Mouse (Mus musculus) B cell, adult 2 months (primary cell): ENCODE results near the gene Rgsl1.
A peak's percentile ranks its signal among the peaks of the same experiment; 100 is the strongest.
"Not testable (repeated sequence)": the region's sequence is repeated elsewhere in the genome, so short reads cannot be mapped to it uniquely, and the experiment has no call there.

Experiments used
- DNase-seq, 2 experiments: peaks; one replicate each; pipeline ENCODE4 v3.0.0; 2022

The Rgsl1 gene

DNA sequence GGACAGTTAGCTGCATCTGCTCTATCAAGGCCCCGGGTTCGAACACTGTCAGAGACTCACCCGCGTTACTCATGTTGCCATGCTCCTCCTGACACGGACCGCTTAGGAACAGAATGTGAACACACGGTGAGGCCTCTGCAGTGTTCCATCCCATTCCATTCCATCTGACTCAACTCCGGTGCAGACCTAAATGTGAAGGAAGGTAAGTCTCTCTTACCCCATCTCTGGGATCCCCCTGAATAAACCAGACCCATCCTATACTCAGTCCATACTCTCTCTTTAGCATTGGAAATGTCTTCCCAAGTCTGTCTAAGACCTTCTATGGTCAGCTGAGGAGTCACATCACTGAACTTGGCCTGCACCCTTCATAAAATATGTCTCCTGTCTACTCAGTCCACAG, at the start of gene Rgsl1:
Rgsl1 (minus strand) TSS at position 101 of the 400 bp plus-strand sequence.
- no peak for DNase-seq

DNA sequence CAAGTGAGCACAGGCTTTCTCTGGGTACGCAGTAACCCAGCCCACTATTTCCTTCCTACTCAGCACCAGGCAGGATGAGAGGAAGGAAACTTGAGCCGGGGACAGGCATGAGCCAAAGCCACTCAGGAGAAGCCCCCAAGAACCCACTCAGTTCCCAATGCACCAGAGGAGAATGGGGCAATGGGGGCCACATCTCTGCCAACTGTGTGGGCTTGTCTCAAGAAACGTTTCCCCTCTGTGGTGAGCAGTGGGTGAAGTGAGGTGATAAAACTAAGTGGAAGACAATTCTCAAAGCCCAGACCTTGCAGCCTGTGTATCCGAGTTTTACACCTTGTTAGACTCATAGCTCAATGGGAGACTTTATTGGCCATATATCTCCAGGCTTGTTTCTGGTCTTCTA, 47.5 kb upstream of the Rgsl1 start, which contains the start of gene Teddm1a:
Teddm1a (plus strand) TSS at position 301 of the 400 bp plus-strand sequence.
- DNase-seq = no peak

DNA sequence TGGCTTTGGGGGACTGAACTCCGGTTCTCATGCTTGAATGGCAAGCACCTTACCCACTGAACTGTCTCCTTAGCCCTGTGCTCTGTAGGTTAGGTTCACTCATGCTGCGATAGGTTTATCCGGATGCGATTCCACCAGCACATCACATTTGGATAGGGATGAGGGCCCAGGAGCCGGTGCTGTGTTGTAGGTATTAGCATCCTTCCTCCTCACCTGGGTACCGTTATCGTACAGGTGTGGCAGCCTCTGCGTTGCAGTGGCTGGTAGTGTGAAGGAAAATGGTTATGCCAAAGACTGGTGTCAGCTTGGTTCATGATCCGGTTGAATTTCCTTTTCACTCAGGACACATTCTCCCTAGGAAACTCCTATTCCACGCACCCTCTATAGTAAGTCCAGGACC, 46.2 kb upstream of the Rgsl1 start:
- DNase-seq = no peak

DNA sequence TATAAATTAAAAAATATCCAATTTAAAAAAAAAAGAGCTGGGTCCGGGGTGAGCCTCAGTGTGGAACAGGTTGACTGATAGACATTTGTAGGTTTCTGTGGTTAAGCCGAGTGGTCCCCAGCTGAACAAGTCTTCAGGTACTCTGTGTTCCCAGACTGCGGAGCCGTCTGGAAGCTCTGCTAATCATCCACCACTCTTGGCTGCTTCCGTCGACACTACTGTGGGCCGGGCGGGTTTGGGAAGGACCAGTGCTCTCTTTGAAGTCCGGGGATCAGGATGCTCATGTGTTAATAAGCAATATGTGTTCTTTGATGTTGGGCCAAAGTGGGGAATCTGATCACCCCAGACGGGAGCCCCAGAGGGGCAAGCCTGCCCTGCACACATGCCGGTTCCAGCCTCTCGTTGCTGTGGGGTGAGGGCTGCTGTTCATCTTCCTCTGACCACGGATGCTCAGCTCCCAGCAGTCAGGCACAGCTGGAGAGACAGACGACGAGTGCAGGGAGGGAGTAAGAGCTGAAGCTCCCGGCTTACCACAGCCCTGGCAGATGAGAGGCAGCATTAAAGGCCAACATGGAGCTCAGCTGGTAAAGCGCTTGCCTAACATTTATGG, 42.2 kb upstream of the Rgsl1 start:
- DNase-seq = no peak

DNA sequence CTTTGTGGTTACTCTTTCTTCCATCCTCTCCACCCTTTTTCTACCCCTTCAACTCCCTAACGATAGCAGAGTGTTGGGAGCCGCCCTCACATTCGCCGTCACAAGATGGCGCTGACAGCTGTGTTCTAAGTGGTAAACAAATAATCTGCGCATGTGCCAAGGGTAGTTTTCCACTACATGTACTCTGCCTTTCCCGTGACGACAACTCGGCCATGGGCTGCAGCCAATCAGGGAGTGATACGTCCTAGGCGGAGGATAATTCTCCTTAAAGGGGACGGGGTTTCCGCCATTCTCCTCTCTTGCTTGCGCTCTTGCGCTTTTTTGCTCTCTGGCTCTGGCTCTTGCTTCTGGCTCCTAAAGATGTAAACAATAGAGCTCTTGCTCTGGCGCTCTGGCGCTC, 36.4 kb upstream of the Rgsl1 start:
- DNase-seq = not testable (repeated sequence)

DNA sequence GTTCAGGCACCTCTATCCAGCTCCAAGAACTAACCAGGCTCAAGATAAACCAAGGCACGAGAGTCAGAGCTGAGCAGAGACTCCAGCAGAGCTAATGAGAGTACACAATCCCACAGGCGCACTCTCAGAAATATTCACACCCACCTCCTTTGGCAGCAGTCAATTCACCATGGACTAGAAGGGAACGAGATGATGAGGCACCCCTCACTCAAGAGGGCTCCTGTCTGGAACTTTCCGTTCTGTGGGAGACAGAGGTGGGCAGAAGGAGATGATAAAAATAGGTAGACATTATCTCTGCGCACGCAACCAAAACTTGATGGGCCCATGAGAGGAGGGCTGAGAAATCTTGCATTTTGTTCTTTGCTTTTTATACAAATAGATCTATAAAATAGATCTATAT, 30.1 kb upstream of the Rgsl1 start, which contains the start of gene Teddm1b:
Teddm1b (plus strand) TSS at position 301 of the 400 bp plus-strand sequence.
- DNase-seq = no peak

DNA sequence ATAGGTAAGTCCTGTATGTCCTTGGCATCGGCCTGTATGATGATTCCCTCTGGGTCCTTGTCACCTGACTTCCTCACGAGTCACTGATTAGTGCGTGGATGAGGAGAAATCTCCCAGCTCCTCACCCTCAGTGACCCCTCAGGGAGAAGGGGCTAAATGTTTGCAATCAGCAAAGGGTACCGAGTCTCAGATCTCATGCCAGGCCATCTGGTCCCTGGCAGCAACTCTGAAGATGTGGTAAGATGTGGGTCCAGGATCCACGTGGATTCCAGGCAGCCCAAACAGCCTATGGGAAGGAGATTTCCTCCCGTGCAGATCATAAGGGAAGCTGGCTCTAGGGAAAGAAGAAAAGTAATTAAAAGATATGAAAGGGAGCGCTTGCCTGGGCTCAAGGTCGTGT, 12.0 kb upstream of the Rgsl1 start:
- no peak for DNase-seq

DNA sequence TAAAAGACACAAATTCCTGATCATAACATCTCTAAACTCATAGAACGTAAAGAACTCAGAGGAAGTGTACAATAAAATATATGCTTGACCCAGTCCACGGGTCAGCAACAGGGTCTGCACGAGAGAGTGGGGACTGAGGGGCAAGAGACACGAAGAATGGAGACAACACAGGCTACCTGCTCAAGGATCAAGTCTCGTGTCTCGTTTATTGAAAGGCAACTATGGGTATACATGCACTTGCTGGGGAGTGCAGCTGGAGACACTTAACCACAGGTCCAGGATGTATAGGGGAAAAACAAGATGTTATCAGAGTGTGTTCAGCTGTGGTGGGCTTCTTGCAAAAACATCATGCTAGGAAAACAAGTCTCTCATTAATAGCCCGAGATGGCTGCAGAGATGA, 8.8 kb upstream of the Rgsl1 start:
- DNase-seq = not testable (repeated sequence)

DNA sequence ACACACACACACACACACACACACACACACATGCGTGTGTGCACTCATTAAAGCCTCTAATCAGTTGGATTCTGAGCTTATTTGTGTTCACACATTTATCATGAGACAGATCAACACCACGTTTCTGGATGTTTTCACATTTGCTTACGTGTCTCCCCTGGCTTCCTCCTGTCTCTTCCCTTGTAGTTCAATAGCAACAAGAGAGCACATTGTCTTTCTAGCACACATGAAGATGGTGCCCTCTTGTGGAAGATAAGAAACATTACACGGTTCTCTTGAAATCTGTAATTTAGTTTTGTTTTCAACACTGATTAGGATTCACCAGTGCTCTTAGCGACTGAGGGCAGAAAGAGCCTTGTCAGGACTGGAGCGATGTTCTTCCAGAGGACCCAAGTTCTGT, 2.9 kb upstream of the Rgsl1 start:
- DNase-seq = peak; percentile 3 to 9

DNA sequence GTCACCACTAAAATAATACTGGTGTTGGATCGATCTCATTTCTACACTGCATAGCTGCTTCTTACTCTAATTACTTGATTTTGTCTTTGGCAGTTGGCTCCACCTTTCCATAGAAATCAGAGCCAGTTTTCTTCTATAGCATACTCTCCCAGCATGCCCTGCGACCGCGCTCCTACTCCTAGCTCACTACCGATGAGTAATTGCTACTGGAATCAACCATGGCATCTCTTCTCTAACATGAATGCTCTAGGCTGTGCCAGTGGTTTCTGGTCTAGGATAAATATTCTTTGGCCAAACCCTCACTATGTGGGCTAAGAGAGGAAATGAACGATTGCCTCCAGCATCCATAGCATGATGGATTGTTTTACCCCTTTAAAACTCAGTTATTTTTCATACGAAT, 2.5 kb upstream of the Rgsl1 start:
- DNase-seq = no peak

DNA sequence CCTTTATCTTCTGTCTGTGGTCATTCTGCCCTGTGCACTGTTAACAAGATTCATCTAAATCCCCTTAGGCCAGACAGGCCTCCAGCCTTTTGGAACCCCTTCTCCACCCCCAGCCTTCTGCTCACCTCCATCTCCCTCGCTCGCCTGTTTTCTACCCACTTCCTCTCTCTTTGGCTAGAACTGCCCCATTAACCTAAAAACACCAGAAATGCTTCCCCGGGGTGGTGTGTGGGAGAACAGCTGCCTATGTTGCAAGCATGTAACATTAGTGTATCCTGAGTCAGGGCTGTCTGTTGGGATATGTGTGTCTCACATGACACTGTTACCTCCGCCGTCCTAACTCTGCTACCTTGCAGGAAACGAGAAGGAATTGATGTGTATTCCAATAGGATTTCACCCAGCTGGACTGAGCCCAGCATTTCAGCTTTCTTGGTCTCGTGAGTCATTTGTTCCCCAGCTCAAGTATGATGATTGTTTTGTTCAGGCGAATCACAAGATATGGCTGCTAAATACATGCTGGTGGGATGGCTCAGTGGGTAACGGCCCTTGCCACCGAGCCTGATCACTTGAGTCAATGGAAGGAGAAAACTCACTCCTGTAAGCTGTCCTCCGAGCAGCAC, 1.7 kb downstream of the Rgsl1 start:
- DNase-seq = no peak

DNA sequence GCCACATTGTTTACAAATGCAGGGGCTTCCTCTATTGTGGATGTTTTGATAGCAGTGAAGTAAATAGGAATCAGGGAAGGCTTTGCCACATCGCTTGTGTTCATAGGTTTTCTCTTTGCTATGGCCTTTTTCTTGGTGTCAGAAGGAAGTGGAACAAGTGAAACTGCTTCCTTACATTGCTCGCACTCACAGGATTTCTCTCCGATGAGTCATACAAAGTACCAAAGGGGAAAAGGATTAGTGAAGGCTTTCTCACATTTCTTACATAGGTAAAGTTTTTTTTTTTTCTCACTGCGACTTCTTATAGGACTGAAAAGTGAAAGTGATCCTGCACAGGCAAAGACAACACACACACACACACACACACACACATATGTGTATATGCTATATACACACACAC, 7.9 kb downstream of the Rgsl1 start:
- DNase-seq = no peak

DNA sequence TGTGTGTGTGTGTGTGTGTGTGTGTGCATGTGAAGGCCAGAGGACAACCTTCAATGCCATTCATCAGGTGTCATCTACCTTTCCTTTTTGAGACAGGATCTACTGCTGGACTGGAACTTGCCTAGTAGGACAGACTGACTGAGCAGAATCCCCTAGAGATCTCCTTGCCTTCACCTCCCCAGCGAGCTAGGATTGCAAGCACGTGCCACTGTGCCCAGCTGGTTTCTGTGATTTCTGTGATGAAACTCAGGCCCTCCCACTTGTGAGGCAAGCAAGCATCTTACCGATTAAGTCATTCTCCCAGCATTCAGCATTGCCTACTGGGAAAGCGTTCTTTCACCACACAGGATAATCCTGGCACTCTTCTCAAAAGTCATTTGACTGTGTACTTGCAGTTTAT, 13.2 kb downstream of the Rgsl1 start:
- no peak for DNase-seq

DNA sequence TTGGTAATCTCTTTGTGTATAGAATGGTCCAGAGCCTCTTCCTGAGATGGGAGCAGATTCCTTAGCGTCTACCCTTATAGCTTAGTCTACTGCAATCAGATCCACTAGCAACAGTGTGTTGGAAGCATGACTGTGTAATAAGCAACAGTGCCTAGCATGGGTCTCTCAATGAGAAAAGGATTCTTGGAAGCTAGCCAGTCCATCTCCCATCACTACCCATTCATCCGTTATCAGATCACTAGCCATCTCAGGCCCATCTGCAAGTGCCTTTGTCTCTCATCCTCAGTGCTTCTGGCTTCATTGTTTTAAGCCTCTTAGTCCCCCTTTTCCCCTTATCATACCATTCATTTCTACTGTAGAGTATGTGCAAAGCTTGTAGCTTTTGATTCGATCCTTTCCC, 23.7 kb downstream of the Rgsl1 start:
- no peak for DNase-seq

DNA sequence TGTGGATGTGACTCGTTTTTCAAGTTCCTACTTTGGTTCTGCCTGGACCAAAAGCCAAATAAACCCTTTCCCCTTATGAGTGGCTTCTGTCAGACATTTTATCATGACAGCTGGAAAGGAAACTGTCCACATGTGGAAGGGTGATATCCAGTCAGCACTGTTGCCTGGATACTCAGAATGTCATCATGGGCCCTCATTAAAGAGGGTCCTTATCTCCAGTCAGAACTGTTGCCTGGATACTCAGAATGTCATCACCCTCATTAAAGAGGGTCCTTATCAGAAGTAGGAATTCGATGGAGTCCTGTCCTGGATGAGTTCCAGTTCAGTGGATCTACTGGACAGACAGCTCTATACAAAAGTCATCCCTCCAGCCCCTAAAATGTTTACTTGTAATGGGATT, 29.7 kb downstream of the Rgsl1 start:
- no peak for DNase-seq

DNA sequence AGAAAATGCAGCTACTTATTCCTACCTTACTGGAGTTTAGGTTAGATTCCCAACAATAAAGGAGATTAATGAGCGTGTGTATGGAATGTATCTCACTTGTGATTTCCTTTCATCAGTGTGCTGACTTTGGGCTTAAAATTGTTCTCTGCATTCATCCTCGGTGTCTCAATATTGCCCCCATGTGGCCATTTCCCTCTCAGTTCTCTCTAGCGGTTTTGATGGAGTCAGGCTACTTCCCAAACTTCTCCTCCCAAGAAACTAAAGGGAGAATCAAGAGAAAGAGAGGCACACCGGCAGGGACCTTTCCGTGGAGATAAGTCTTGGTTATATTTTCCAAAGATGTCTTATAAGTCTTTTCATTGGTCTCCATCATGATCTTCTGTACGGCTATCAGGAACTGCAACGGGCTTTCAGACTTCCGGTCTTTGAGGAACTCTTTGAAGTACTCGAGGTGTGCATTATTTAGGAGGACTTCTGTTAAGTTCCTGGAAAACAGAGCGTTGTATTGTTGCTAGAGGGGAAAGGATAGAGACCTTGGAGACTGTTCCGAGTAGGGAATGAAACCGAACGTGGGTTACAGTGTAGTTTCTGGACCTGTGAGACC, 36.5 kb downstream of the Rgsl1 start:
- peak; percentile 66 to 71 for DNase-seq

DNA sequence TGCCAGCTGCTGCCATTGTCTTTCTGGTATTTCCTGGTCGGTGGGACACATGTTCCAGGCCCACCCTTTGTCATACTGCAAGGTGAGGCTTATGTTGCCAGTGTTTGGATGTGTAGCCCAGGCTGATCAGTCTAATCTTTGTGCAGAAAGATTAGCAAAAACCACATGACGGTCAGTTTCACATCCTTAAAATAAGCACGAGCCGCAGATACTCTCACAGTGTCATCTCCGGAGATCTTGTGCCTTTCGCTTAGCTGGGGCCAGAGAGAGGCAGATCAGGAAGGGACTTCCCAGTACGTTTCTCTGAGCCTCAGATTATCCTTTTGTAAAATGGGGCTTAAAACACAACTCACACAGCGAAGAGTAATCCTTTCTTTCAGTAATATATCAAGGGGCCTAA, 40.4 kb downstream of the Rgsl1 start:
- peak; percentile 54 to 64 for DNase-seq

DNA sequence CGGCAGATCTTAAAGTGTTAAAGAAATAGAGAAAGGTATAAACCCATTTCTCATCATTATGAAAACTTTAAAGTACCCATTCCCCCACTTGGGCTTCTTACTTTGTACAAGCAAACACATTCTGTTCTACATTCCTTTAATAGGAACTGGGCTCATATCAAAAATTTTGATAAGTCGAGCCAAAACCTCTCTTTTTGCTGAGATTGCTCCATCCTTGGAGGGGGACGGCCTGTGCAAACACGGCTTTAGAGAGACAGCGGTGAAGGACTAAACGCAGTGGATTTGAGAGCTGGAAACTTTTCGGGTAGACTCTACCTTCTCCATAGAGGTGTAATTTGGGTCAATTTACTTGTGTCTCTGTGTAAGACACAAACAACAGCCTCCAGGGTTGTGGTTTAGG, 41.3 kb downstream of the Rgsl1 start:
- DNase-seq = no peak

DNA sequence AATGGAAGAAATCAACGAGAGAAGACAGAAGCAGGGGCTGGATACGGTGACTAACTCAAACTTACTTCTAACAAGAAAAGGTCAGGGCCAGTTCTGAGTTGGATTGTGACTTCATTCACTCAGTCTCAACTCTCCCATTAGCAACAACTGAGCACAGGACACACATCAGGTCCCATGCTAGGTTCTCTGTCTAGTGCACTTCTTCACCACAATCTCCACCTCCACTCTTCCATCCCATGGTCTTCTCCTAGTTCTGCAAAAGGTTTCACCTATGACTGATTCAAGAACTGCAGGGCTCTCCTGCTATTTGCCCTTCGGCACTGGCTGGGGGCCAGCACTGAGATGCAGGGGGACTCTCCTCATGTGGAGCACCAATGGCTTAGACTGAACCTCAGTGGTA, 49.7 kb downstream of the Rgsl1 start:
- no peak for DNase-seq

DNA sequence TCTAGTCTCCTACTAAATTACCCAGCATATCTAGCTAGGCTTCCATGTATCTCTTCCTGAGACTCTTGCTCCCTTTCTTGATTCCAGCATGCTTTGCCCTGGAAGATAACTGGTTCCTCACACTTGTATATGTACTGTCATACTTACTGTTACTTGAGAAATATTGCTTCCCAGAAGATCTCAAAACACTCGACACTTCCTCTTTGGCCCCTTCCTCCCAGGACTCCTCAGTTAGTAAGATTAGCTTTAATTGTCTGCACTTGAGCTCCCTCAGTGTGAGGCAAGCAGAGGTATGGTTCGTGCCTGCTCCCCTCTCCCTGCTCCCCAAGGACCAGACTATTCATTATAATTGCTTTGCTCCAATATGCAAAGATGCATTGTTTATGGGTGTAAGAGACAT, 53.2 kb downstream of the Rgsl1 start:
- no peak for DNase-seq

DNA sequence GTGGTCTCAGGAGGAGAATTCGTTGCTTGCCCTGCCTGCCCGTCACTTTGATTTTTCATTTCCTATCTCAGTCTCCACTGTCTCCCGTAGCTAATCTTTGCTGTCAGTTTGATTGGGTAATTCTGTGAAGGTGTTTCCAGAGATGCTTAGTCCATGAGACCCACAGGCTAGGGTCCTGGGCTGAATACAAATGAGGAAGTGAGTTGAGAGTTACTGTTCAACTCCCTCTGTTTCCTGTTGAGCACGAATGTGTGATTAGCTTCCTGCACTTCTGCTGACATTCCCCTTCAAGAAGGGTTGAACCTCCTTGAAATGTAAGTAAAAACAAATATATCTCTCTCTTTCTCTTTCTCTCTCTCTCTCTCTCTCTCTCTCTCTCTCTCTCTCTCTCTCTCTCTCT, 58.3 kb downstream of the Rgsl1 start:
- no peak for DNase-seq

DNA sequence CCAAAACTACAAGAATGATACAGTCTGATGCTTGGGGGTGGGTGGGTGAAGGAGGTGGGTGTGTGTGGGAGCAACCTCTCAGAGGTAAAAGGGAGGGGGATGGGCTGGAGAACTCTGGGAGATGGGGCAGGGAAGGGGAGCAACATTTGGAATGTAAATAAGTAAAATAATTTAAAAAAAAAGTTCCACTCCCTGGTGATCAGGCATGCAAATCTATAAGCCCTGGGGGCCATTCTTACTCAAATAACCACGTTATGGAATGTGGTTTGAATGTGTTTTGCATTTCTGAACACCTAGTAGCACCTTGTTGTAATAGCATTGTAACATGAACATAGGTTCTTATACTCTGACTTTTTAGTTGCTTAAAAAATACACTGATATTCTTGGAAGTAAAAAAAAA, 60.6 kb downstream of the Rgsl1 start:
- DNase-seq = no peak

DNA sequence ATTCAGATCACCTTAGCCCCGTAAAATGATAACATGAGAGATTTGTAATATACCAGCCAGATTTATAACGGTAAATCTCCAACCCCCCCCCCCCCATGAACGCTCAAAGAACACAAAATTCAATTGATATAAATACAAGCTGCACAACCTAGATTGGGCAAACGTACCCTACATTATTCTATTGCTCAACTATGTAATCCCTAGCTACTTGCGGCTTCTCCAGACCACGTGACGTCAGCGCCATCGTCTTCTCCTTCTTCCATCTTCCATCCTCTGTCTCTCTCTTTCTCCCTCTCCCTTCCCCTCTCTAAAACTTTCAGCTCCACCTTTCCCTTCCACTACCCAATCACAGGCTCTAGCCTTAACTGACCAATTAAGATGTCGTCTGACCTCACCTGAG, 65.7 kb downstream of the Rgsl1 start:
- no peak for DNase-seq

DNA sequence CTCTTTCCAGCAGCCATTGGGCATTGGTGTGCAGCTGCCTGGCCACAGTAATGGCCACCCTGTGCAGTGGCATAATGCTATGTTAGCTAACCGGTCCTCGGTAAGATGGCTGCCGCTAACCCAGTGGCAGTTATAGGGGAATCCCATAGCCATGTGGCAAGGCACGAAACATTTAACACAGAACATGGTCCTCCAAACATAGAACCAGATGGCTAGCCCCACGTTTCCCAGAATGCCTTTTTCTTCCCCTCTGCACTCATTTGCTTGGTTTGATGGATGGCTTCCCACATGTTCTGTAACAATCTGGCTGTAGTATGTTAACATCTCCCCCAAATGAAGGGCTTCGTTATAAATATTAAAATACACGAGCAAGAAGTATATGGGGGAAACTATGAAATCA, 67.7 kb downstream of the Rgsl1 start:
- DNase-seq = no peak

DNA sequence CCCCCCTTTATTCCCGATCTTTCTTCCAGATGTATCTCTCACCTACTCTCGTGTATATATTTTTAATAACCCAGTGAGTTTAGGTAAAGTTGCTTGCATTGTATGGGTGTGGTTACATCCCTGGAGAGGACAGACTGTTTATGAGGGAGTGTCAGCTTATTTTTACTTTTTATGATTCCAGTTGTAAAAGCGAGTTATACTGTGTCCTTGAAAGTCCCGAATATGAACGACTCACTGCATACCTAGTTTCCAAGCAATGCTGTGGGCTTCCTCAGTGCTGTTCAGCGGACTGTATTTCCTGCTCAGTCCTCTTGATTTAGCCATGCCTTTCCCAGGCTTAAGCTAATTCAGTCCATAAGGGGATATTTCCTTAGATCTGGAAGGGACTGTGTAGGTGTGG, 68.8 kb downstream of the Rgsl1 start:
- DNase-seq = no peak
